Mouse (Mus musculus) heart, postnatal 0 days (tissue): Measurements from ENCODE around the gene Ulk3. TPM values are rescaled to one million over a fixed set of nuclear protein-coding genes. Genes with fewer than 3 reads are reported as not detected.

Experiments
- ATAC-seq: fragments of 200-750 bp; cut with Nextera tagmentation; 2 replicates; pipeline ENCODE4 v1.8.0; 2017; ENCODE audit warnings: low read depth, moderate number of reproducible peaks, moderate library complexity; ENCODE audit not compliant: insufficient read depth
- DNase-seq: peaks from one replicate; pipeline ENCODE4 v3.0.0-alpha.2; 2016; ENCODE audit warnings: low spot score
- H3K27ac ChIP-seq: fragments of 300-500 bp; sonication (generic); 2 replicates; pipeline ENCODE4 v1.5.1; 2014; ENCODE audit warnings: low read depth, mild to moderate bottlenecking
- H3K27me3 ChIP-seq: fragments of 300-500 bp; sonication (generic); 2 replicates; pipeline ENCODE4 v1.6.1; 2014; ENCODE audit warnings: low read length, mixed read lengths; ENCODE audit not compliant: control insufficient read depth, insufficient read depth
- H3K36me3 ChIP-seq: fragments of 300-500 bp; sonication (generic); replicated peaks from 2 replicates; pipeline ENCODE4 v1.6.1; 2014; ENCODE audit warnings: low read length, mixed read lengths; ENCODE audit not compliant: control insufficient read depth, insufficient read depth
- H3K4me1 ChIP-seq: fragments of 300-500 bp; sonication (generic); 2 replicates; pipeline ENCODE4 v1.6.1; 2014; ENCODE audit warnings: antibody characterized with exemption; ENCODE audit not compliant: control insufficient read depth, insufficient read depth
- H3K4me2 ChIP-seq: fragments of 300-500 bp; sonication (generic); 2 replicates; pipeline ENCODE4 v1.6.1; 2014; ENCODE audit warnings: low read depth, mild to moderate bottlenecking, low read length, moderate library complexity
- H3K4me3 ChIP-seq: fragments of 300-500 bp; sonication (generic); 2 replicates; pipeline ENCODE4 v1.5.1; 2014; ENCODE audit warnings: low read depth, low read length
- H3K9ac ChIP-seq: fragments of 300-500 bp; sonication (generic); replicated peaks from 2 replicates; pipeline ENCODE4 v1.6.1; 2014; ENCODE audit warnings: low read depth, low read length, mixed read lengths
- H3K9me3 ChIP-seq: fragments of 300-500 bp; sonication (generic); replicated peaks from 2 replicates; pipeline ENCODE4 v1.6.1; 2016; ENCODE audit warnings: low read length; ENCODE audit not compliant: control insufficient read depth
- CTCF ChIP-seq: IDR thresholded peaks from 2 replicates; pipeline ENCODE4 v1.5.1; 2016; ENCODE audit warnings: antibody characterized with exemption, control low read depth, low read depth
- EP300 ChIP-seq: IDR thresholded peaks from 2 replicates; pipeline ENCODE4 v1.6.1; 2016; ENCODE audit warnings: antibody characterized with exemption, low read depth
- WGBS: fragments of 180-500 bp; shearing (Covaris S2); extraction: QIAGEN DNeasy Blood & Tissue Kit; methylation state at CpG from one replicate; pipeline ENCODE4 v1.1.7; 2014; 5-methylcytosine and 5-hydroxymethylcytosine counted together
- polyA plus RNA-seq: library from polyadenylated mRNA; unstranded; fragments of >200 nt; fragmentation: Nextera tagmentation; extraction: Ambion mirVana; gene quantifications from 2 replicates; pipeline ENCODE4 v1.2.1, GENCODE M21; 2015
- total RNA-seq: library from RNA; depleted of rRNA; stranded (reverse); fragments of >200 nt; gene quantifications from 2 replicates; pipeline ENCODE4 v1.2.3, GENCODE M21; 2014; ENCODE audit warnings: low replicate concordance

The Ulk3 gene
- total and polyA plus RNA-seq, 2 experiments from 2014 or later: 8.0 to 189 TPM

DNA sequence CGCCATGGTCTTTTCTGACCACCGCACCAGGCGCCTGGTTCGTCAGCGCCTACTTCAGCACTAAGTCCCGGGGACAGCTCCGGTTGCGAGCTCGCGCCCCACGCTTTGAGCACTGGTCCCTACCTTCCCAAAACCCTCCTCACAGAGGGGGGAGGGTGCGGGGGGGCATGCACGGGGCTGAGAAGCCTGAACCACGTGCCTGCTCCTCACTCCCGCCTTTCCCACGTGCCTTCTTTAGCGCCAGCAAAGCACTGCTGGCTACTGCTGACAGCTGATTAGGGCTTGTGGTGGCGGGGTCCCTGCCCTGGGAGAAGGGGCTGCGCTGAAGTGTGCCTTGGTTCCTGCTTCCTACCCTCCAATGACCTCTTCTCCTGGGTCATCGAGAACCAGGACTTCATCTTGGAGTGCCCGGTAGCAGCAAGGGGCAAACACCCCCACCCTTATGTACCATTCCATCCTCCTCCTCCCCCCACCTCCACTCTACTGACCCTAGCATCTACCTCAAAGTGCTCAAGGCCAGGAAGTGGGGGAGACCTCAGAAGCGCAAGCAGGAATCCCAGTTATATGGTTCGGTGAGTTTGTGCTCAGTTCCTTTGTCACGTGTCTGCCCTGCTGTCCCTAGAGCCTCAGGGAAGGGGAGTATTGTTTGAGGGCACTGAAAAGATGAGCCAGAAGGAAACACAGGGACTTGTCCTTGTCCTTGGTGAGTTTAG is 17.0 kb downstream of the Ulk3 start, which contains the start of gene Cplx3:
TSS of gene Cplx3 (minus strand) at position 143 of the 713 bp plus-strand sequence.
- Histone ChIP-seq H3K4me3 (no peak within 1 kb of the TSS), H3K36me3 (no peaks in the 10 kb centered on the region), H3K9me3 (no peaks in the 10 kb centered on the region), H3K27ac (no peak within 1 kb of the TSS), H3K27me3 (peaks cover 32% of the 10 kb centered on the region), H3K9ac (no peak within 1 kb of the TSS), H3K4me1 (peaks cover 4% of the 10 kb centered on the region), H3K4me2 (no peak within 1 kb of the TSS)
- peak; percentile 65 for DNase-seq
- ATAC-seq: peak; percentile 83
- TF ChIP-seq EP300: no peak
- no peak for TF ChIP-seq CTCF
- 3% methylated on average over 24 of the region's 24 CpGs for WGBS

DNA sequence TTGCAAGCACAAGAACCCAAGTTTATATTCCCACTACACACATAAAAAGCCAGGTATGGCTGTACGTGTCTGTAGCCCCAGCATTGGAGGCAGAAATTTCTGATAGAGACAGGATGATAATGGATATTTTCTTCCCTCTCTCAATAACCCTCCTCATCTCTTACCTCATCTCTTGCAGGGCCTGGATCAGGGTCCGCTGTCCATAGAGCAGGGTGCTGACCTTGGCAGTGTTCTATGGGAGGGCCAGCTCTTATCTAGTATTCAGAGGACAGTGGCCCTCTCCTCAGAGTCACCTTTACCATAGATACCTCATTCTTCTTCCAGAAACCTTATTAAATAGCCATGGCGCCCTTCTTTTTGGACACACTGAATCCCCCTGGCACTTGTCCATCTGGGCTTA is 20.6 kb downstream of the Ulk3 start:
- no peak for TF ChIP-seq CTCF
- TF ChIP-seq EP300: no peak
- Histone ChIP-seq H3K4me1 (0 out of 2 replicates have a peak, but pooled peaks cover under 1% of the 10 kb centered on the region), H3K27me3 (peaks cover 30% of the 10 kb centered on the region), H3K36me3 (no peaks in the 10 kb centered on the region), H3K4me3 (no peak overlapping the region), H3K27ac (no peak overlapping the region), H3K9ac (no peak overlapping the region), H3K9me3 (no peaks in the 10 kb centered on the region), H3K4me2 (no peak overlapping the region)
- 52% methylated on average over 3 of the region's 3 CpGs for WGBS
- ATAC-seq: no peak
- DNase-seq: no peak

DNA sequence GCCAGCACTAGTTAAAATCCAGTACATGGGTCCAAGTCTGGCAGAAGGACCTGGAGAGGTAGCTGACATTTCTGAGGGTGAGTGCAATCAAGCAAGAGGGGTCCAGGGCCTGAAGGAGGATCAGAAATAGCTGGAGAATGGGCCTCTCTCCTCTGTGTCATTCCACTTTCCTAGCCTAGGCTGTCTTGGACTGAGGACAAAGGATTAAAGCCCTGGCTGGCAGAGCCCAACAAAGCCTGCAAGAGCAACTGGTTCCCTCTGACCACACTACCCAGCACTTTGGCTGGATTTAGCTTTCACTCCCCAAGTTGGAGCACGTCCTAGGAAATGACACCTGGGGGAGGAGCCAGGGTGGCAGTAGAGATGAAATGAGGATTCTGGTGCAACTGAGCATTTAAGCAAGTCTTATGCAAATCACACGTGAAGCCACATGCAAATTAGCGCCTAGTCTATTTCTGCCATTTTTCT is 21.1 kb downstream of the Ulk3 start:
- no peak for TF ChIP-seq CTCF
- H3K4me2 ChIP-seq: no peak overlapping the region
- peaks cover 24% of the 10 kb centered on the region for H3K27me3 ChIP-seq
- H3K9ac ChIP-seq: no peak overlapping the region
- no peaks in the 10 kb centered on the region for H3K36me3 ChIP-seq
- no peak for ATAC-seq
- H3K9me3 ChIP-seq: no peaks in the 10 kb centered on the region
- H3K27ac ChIP-seq: no peak overlapping the region
- 0 out of 2 replicates have a peak, but pooled peaks cover 4% of the 10 kb centered on the region for H3K4me1 ChIP-seq
- H3K4me3 ChIP-seq: no peak overlapping the region
- DNase-seq: no peak
- WGBS: 49% methylated on average over 3 of the region's 3 CpGs

DNA sequence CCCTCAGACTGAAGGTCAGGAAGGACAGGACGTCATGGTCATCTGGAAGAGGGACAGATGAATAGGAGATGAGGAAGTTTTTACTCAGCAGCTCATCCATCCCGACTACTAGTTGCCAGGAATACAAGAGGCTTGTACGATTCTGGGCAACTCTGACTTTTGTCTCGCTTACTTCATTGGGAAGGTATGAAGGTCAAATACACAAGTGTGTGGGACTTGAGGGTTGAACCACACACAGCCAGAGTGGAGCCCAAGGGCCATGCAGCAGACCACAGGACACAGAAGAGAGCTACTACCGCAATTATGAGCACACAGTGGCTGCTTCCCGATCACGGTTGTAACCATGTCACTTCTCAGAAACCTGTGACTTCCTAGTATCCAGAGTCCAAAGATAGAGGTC is 23.3 kb downstream of the Ulk3 start:
- Histone ChIP-seq H3K9ac (no peak overlapping the region), H3K4me1 (0 out of 2 replicates have a peak, but pooled peaks cover 4% of the 10 kb centered on the region), H3K4me3 (no peak overlapping the region), H3K9me3 (no peaks in the 10 kb centered on the region), H3K27me3 (peaks cover 6% of the 10 kb centered on the region; the same call in 1 of the 2 replicates), H3K27ac (no peak overlapping the region), H3K4me2 (no peak overlapping the region), H3K36me3 (no peaks in the 10 kb centered on the region)
- 44% methylated on average over 7 of the region's 7 CpGs for WGBS
- ATAC-seq: peak; percentile 55; the same call in 1 of the 2 replicates
- DNase-seq: no peak
- TF ChIP-seq EP300 (no peak), CTCF (no peak)

DNA sequence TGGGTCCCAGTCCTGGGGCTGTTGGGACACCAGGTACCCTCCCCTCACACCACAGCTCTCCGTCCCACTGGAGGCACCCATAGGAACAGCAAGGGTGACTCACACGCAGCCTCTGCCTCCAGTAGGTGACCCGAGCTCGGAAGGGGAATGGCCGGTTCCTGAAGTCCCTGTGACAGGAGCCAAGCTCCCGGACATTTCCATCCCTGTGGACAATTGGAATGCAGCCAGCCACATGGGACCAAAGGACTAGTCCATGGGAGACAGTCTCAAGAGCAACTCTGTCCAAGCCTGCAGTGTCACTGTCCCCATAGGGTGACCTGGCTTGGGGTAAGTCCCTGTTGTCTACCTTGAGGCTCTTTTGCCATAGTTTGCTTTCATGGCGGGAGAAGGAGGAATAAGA is 24.7 kb downstream of the Ulk3 start:
- no peaks in the 10 kb centered on the region for H3K36me3 ChIP-seq
- no peak overlapping the region for H3K4me3 ChIP-seq
- H3K9ac ChIP-seq: no peak overlapping the region
- no peaks in the 10 kb centered on the region for H3K27me3 ChIP-seq
- H3K9me3 ChIP-seq: no peaks in the 10 kb centered on the region
- WGBS: 62% methylated on average over 7 of the region's 7 CpGs
- ATAC-seq (no peak), DNase-seq (no peak)
- TF ChIP-seq CTCF (no peak), EP300 (no peak)
- H3K27ac ChIP-seq: no peak overlapping the region
- H3K4me1 ChIP-seq: 0 out of 2 replicates have a peak, but pooled peaks cover 4% of the 10 kb centered on the region
- H3K4me2 ChIP-seq: no peak overlapping the region
